Mouse (Mus musculus) kidney, embryonic 15.5 days (tissue): ENCODE measurements around the gene Nrp2. TPM values are rescaled to one million over a fixed set of nuclear protein-coding genes. Genes with fewer than 3 reads are reported as not detected.

Source experiments
- ATAC-seq: fragments of 200-750 bp; cut with Nextera tagmentation; replicated peaks from 2 replicates; pipeline ENCODE4 v1.8.0; 2017; ENCODE audit warnings: moderate TSS enrichment; ENCODE audit not compliant: low FRiP score
- H3K27ac ChIP-seq: fragments of 300-500 bp; sonication (generic); 2 replicates; pipeline ENCODE4 v1.5.1; 2015; ENCODE audit warnings: mild to moderate bottlenecking, inconsistent platforms
- H3K27me3 ChIP-seq: fragments of 300-500 bp; sonication (generic); 2 replicates; pipeline ENCODE4 v1.6.1; 2015; ENCODE audit warnings: inconsistent platforms
- H3K36me3 ChIP-seq: fragments of 300-500 bp; sonication (generic); 2 replicates; pipeline ENCODE4 v1.6.1; 2015; ENCODE audit warnings: inconsistent platforms
- H3K4me1 ChIP-seq: fragments of 300-500 bp; sonication (generic); 2 replicates; pipeline ENCODE4 v1.6.1; 2015; ENCODE audit warnings: inconsistent platforms
- H3K4me2 ChIP-seq: fragments of 300-500 bp; sonication (generic); 2 replicates; pipeline ENCODE4 v1.6.1; 2015; ENCODE audit warnings: moderate library complexity, mild to moderate bottlenecking, inconsistent platforms
- H3K4me3 ChIP-seq: fragments of 300-500 bp; sonication (generic); replicated peaks from 2 replicates; pipeline ENCODE4 v1.5.1; 2015; ENCODE audit warnings: mild to moderate bottlenecking, inconsistent platforms
- H3K9ac ChIP-seq: fragments of 300-500 bp; sonication (generic); 2 replicates; pipeline ENCODE4 v1.6.1; 2015; ENCODE audit warnings: mild to moderate bottlenecking, inconsistent platforms
- H3K9me3 ChIP-seq: fragments of 300-500 bp; sonication (generic); replicated peaks from 2 replicates; pipeline ENCODE4 v1.6.1; 2016; ENCODE audit warnings: inconsistent platforms
- WGBS: fragments of 180-500 bp; shearing (Covaris S2); methylation state at CpG from one replicate; pipeline ENCODE4 v1.1.7; 2015; ENCODE audit warnings: mixed read lengths; 5-methylcytosine and 5-hydroxymethylcytosine counted together
- polyA plus RNA-seq: library from polyadenylated mRNA; unstranded; fragments of >200 nt; fragmentation: Nextera tagmentation; extraction: Ambion mirVana; gene quantifications from 2 replicates; pipeline ENCODE4 v1.2.1, GENCODE M21; 2015

The Nrp2 gene
- polyA plus RNA-seq, 1 experiment from 2014 or later: 11.7 TPM

DNA sequence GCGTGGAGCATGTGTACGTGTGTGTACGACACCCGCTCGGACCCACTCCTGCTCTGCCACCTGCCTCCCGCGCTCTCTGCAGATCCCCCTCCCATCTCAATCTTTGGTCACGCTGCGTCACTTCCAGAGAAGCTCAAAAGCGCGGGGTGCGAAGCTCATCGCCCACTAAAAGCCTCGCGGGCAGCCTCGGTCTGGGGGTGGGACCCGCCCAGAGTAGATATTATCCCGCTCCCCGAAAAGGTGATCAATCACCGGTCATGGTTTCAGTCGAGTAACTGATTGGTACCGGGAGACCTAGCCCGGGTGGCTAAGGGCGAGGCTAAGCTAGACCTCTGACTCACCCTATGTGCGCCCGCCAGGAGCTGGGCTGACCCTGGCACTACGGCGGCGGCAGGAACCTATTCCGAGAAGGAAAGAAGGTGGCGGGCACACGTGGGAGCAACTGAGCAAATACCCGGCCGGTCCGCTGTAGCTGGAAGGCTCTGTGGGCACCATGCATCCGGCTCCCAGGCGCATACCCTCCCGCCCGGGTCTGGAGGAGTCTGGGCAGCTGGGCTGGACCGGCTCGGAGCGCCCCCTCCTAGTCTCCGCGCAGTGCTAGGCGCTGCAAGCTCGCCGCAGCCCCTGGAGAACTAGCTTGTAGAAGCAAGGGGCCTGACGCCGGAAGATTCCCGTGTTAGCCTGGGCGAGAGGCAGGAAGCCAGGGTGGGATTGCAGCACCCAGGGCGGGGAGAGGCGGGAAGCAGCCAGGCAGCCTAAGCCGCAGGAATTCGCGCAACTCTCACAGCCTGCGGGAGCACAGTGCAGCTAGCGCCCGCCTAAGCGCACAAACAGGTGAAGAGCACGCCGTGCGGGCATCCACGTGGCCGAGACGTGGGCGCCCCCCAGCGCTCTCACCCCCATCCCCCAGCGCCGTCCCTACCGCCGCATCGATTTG lies 3.3 kb downstream of the Nrp2 start:
- Histone ChIP-seq H3K4me1 (peaks cover 68% of the 10 kb centered on the region), H3K4me3 (peak overlapping the region; percentile 61), H3K27ac (peak overlapping the region; percentile 67), H3K4me2 (peak overlapping the region; percentile 97), H3K9ac (peak overlapping the region; percentile 59), H3K9me3 (no peaks in the 10 kb centered on the region), H3K36me3 (no peaks in the 10 kb centered on the region), H3K27me3 (peaks cover 91% of the 10 kb centered on the region)
- peak; percentile 63 for ATAC-seq
- WGBS: under 1% methylated on average over 73 of the region's 73 CpGs

DNA sequence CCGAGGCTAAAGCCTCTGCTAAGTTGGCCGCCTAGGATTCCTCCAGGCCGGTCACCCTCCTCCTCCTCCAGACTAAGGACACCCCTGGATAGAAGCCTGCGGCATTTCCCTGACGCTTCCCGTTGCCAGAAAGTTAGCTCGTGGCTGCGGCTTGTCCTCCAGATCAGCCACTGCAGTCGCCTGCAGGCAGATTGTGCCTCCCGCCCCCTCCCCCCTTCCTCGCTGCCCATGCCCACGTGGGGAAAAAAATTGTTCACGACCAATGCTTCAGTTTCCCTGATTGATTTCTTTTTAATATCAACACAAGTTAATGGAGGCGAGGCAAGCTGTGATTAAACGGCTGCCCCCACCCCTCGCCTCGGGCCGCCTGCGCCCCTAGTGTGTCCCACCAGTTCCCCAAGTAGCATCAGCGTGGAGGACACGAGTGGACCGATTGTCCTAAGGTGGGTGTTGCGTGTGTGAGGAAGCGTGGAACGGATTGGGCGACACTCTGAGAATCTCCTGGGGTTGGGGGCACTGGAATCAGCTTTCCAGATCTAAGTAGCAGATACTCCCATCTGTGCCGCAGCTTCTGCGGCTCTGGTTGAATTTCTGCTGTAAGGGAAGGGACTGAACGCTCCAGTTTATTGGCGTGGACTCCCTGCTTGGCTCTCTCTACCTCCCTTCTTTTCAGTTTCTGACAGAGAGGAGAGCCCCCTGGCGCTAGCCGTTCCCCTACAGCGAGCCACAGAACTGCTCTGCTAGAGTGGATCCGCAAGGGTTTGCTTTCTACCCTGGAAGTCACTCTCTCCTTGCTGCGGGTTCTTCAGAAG lies 4.2 kb downstream of the Nrp2 start:
- under 1% methylated on average over 35 of the region's 35 CpGs for WGBS
- H3K4me2 ChIP-seq: peak overlapping the region; percentile 97
- H3K27me3 ChIP-seq: peaks cover 91% of the 10 kb centered on the region
- H3K27ac ChIP-seq: peak overlapping the region; percentile 67
- H3K4me3 ChIP-seq: peak overlapping the region; percentile 61
- peak overlapping the region; percentile 59 for H3K9ac ChIP-seq
- no peaks in the 10 kb centered on the region for H3K9me3 ChIP-seq
- peaks cover 65% of the 10 kb centered on the region for H3K4me1 ChIP-seq
- H3K36me3 ChIP-seq: no peaks in the 10 kb centered on the region
- ATAC-seq: peak; percentile 29; the same call in 1 of the 2 replicates

- H3K4me1 ChIP-seq: peaks cover 63% of the 10 kb centered on the region
- peak overlapping the region; percentile 97 for H3K4me2 ChIP-seq
- no peak overlapping the region for H3K27ac ChIP-seq
- ATAC-seq: no peak
- peak overlapping the region; percentile 61 for H3K4me3 ChIP-seq
- H3K9ac ChIP-seq: no peak overlapping the region
- H3K9me3 ChIP-seq: no peaks in the 10 kb centered on the region
- no peaks in the 10 kb centered on the region for H3K36me3 ChIP-seq
- WGBS: 11% methylated on average over 17 of the region's 17 CpGs
- H3K27me3 ChIP-seq: peaks cover 90% of the 10 kb centered on the region
These were observed 5.1 kb downstream of the Nrp2 start for GRCm38 (mm10) chr1:62707913-62708860.

DNA sequence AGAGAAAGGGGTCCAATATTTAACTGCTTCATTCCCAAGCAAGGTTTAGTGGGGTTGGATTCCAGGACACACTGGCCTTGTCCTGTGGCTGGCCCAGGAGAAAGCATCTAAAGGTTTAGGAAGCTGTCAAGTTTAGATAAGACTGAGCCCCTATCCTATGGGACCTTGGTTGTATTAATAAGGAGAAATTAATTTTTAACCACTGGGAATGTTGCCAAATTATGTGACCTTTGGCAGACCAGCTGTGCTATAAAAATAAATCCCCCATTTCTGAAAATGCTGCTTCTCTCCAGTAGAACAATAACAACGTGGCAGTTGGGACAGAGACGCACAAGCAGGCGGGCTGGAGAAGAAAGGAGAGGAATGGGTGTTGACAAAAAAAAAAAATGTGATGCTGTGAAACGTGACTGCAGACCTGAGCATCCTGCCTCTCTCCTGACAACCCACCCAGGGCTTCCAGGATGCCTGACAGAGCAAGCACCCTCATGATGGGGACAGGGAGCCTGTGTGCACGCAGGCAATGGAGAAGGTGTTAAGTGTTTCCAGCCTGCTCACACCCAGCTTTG lies 6.8 kb downstream of the Nrp2 start:
- no peak for ATAC-seq
- Histone ChIP-seq H3K4me1 (peaks cover 60% of the 10 kb centered on the region), H3K36me3 (no peaks in the 10 kb centered on the region), H3K27me3 (peaks cover 88% of the 10 kb centered on the region), H3K4me2 (no peak overlapping the region), H3K4me3 (no peak overlapping the region), H3K9ac (no peak overlapping the region), H3K27ac (no peak overlapping the region), H3K9me3 (no peaks in the 10 kb centered on the region)
- WGBS: 34% methylated on average over 5 of the region's 5 CpGs

DNA sequence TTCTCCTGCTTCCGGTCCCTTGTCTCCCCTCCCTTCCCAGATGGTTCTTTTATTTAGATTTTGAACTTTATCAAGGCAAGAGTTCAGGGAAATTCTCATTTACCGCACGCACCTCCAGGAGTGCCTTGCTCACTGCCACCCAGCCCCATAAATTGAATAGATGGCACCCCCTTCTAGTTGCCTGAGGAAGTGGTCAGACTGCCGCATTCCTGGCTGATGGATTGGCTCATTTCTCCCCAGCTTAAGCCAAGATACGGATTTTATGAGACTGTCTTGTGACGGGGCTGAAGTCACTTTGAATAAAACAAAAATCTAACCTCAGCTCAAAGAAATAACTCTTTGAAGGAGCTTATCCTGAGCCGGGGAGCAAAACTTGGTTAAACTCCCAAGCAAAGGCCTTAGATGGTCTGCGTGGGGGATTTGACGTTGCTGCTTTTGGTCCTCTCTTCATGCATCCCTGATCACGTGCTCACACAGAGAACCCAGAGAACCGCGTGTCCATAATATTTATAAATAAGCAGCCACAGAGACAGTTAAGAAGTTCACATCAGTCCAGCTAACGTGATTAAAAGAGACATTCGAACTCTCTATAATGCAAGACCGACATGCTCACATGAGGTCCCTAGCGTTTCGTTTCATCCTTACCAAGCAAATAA lies 10.1 kb downstream of the Nrp2 start:
- no peak overlapping the region for H3K27ac ChIP-seq
- H3K27me3 ChIP-seq: peaks cover 64% of the 10 kb centered on the region
- H3K9ac ChIP-seq: no peak overlapping the region
- H3K36me3 ChIP-seq: no peaks in the 10 kb centered on the region
- no peaks in the 10 kb centered on the region for H3K9me3 ChIP-seq
- no peak for ATAC-seq
- H3K4me2 ChIP-seq: no peak overlapping the region
- peaks cover 49% of the 10 kb centered on the region for H3K4me1 ChIP-seq
- H3K4me3 ChIP-seq: no peak overlapping the region
- 65% methylated on average over 17 of the region's 17 CpGs for WGBS

DNA sequence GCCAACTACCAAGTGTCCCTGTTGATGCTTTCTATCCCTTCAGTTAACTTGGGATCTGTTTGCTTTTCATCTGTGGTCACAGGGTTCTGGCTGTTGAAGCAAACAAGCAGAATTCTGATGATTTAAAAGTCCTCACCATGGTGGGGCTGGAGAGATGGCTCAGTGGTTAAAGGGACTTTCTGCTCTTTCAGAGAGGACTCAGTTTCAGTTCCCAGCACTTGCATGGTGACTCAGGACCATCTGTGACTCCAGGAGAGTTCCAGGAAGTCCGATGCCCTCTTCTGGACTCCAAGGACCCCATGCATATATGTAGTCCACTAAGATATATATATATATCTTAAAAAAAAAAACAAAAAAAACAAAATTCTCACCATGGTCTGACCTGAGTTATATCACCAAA lies 11.9 kb downstream of the Nrp2 start:
- no peak for ATAC-seq
- WGBS: 83% methylated on average over 1 of the region's 1 CpGs

GRCm38 (mm10) chr1:62715692-62716091 lies 12.6 kb downstream of the Nrp2 start:
- Histone ChIP-seq H3K4me1 (peaks cover 33% of the 10 kb centered on the region), H3K27ac (no peak overlapping the region), H3K9me3 (no peaks in the 10 kb centered on the region), H3K4me3 (no peak overlapping the region), H3K9ac (no peak overlapping the region), H3K36me3 (no peaks in the 10 kb centered on the region), H3K27me3 (peaks cover 60% of the 10 kb centered on the region), H3K4me2 (no peak overlapping the region)
- 35% methylated on average over 4 of the region's 4 CpGs for WGBS
- ATAC-seq: no peak

More for the DNA sequence above, 11.9 kb downstream of the Nrp2 start:
- H3K36me3 ChIP-seq: no peaks in the 10 kb centered on the region
- H3K4me1 ChIP-seq: peaks cover 35% of the 10 kb centered on the region
- H3K4me3 ChIP-seq: no peak overlapping the region
- no peak overlapping the region for H3K27ac ChIP-seq
- no peak overlapping the region for H3K9ac ChIP-seq
- H3K27me3 ChIP-seq: peaks cover 63% of the 10 kb centered on the region
- H3K9me3 ChIP-seq: no peaks in the 10 kb centered on the region
- H3K4me2 ChIP-seq: no peak overlapping the region

- Histone ChIP-seq H3K9ac (no peak overlapping the region), H3K4me3 (no peak overlapping the region), H3K36me3 (no peaks in the 10 kb centered on the region), H3K4me2 (peak overlapping the region; percentile 3; the same call in 1 of the 2 replicates), H3K4me1 (peaks cover 38% of the 10 kb centered on the region), H3K27ac (peak overlapping the region; percentile 14), H3K27me3 (peaks cover 49% of the 10 kb centered on the region), H3K9me3 (no peaks in the 10 kb centered on the region)
- 26% methylated on average over 10 of the region's 10 CpGs for WGBS
- 0 out of 2 replicates have a peak, but pooled peaks have one; percentile 40 for ATAC-seq
These were observed 13.9 kb downstream of the Nrp2 start for GRCm38 (mm10) chr1:62716836-62717478.

GRCm38 (mm10) chr1:62717552-62718236 lies 14.6 kb downstream of the Nrp2 start:
- no peak for ATAC-seq

GRCm38 (mm10) chr1:62718237-62718571 lies 15.1 kb downstream of the Nrp2 start:
- no peak overlapping the region for H3K4me2 ChIP-seq
- peaks cover 33% of the 10 kb centered on the region for H3K4me1 ChIP-seq
- no peak overlapping the region for H3K9ac ChIP-seq
- H3K27ac ChIP-seq: no peak overlapping the region
- no peak overlapping the region for H3K4me3 ChIP-seq
- no peak for ATAC-seq
- H3K27me3 ChIP-seq: peaks cover 38% of the 10 kb centered on the region
- peaks cover 5% of the 10 kb centered on the region; the same call in 1 of the 2 replicates for H3K36me3 ChIP-seq
- WGBS: 52% methylated on average over 5 of the region's 5 CpGs
- H3K9me3 ChIP-seq: no peaks in the 10 kb centered on the region

More at GRCm38 (mm10) chr1:62717552-62718236, 14.6 kb downstream of the Nrp2 start:
- Histone ChIP-seq H3K9me3 (no peaks in the 10 kb centered on the region), H3K27me3 (peaks cover 43% of the 10 kb centered on the region), H3K4me3 (no peak overlapping the region), H3K9ac (no peak overlapping the region), H3K27ac (no peak overlapping the region), H3K4me2 (no peak overlapping the region), H3K4me1 (peaks cover 38% of the 10 kb centered on the region), H3K36me3 (peaks cover 4% of the 10 kb centered on the region; the same call in 1 of the 2 replicates)
- WGBS: 66% methylated on average over 13 of the region's 13 CpGs
